Mouse (Mus musculus) lung, postnatal 14 days (tissue): ENCODE measurements around the gene Phlda2.
"Not testable (repeated sequence)": the region's sequence is repeated elsewhere in the genome, so short reads cannot be mapped to it uniquely, and the experiment has no call there.

Experiments
- DNase-seq: peaks from one replicate; pipeline ENCODE4 v3.0.0; 2021

The Phlda2 gene

DNA sequence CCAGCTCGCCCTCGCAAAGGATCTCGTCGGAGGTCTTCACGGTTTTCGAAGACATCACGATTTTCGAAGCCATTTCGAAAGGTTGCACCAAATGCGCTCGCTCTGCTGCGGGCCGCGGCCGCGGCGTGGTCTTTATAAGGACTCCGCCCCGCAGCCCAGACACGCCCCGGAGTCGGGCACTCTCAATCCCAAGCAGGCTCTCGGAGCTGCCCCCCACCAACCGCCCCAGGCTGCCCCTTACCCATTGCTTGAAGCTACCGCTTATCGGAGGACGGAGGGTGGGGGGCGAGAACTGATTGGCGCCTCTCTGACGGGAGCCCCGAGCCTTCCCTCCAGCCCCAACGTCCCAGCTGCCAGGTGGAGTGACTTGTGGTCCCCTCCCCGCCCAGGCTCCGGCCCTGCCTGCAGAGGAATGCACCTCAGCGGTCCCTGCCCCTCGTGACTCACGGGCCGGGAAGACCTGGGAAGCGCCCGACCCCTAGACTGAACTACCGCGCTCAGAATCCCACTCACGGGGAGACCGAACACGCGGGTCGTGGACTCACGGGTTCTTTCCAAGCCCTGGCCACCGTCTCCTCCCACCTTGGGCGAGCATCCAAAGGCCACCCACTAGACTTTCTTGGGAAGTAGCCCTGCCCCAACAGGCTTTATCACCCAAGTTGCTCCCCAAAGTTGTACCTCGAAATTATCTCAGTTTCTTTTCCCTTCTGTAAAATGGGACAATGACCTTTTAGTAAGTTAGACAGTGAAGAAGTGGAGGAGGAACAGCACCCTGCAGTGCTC, at the start of gene Phlda2:
TSS of gene Phlda2 (minus strand) at position 733 of the 783 bp plus-strand sequence.
- DNase-seq = peak; percentile 27

DNA sequence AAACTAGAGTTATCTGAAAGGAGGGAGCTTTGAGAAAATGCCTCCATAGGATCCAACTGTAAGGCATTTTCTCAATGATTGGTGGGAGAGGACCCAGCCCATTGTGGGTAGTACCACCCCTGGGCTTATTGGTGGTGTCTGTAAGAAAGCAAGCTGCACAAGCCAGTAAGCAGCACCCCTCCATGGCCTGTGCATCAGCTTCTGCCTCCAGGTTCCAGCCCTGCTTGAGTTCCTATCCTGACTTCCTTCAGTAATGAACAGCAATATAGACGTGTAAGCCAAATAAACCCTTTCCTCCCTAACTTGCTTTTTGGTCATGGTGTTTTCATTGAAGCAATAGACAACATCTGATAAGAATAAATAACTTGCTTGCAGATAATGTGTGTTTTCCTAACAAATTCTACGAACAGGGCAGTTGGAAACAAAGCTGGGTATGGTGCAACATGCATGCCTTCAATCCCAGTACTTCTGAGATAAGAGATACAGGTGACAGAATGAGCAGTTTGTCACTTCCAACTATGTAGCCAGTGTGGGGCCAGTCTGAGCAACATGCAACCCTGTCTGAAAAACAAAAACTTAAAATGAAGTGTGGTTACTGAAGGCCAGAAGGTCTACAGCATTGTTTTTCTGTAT, 46.8 kb upstream of the Phlda2 start:
- DNase-seq = no peak

DNA sequence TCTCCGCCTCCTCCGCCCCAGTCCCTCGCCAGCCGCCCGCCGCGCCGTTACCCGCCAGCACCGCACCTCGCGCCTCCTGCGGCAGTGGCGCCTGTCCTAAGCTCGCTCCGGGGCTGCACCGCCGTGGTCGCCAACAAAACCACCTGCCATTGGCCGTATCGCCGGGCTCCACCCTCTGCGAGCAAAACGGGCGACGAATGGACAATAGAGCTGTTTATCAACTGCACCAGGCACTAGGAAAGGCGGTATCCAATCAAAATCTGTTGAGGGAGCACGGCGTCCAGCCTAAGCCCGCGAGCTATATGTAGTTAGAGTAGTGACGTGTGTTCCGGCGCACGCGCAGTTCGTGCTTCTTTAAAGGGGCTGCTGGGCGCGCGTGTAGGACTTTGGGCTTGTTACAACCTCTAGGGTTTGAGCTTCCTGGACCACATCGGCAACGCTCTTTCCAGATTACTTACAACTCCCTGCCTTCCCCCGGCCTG, 46.1 kb upstream of the Phlda2 start, which contains the start of gene Nap1l4:
TSS of gene Nap1l4 (minus strand) at position 131 of the 482 bp plus-strand sequence.
- peak; percentile 98 for DNase-seq

DNA sequence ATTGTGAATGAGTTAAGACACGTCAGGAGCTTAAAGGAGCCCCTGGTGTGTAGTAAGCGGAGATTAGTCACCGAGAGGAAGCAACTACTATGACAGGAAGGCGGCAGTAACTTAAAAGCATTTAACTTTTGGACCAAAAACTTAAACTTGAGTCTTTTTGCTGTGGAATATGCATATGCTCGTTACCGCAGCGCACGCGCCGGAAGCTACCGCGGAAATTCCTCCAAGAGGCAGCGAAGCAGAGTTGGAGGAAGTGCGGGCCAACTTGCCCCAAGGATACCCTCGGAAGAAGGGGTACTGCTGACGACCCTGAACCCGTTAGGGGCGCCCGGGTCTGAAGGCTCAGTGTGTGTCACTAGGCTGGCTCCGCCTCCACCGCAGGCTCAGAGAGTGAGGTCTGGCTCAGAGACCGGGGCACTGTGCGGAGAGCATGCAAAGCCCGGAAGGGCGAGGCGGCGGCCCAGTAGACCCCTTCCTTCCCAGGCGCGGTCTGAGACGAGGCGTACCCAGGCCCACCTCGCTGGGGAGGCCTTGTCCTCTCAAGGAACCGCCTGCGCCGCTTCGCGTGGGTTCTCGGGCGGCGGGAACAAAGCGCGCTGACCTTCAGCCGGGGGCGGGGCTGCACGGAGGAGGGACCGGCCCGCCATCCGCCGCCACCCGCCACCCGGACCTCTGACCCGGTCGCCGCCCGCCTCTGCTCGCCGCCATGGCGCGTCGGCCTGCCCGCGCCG, 45.4 kb upstream of the Phlda2 start:
- no peak for DNase-seq

DNA sequence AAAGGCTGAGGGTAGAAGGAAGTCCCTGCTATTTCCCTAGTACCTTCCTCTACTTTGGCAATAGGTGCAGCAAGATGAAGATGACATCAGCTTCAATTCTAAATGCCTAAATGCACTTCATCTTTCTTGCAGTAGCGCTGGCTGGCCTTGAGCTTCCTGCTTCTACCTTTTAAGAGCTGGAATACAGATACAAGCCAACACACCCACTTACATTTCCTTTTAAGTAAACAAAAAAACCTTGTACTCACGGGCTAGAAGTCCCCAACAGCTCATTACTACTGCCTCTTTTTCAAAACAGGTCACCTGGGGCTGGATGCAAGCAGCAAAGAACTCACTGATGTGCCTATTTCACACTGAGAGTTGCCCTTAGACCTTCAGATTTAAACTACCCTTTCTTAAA, 43.6 kb upstream of the Phlda2 start:
- DNase-seq = no peak

DNA sequence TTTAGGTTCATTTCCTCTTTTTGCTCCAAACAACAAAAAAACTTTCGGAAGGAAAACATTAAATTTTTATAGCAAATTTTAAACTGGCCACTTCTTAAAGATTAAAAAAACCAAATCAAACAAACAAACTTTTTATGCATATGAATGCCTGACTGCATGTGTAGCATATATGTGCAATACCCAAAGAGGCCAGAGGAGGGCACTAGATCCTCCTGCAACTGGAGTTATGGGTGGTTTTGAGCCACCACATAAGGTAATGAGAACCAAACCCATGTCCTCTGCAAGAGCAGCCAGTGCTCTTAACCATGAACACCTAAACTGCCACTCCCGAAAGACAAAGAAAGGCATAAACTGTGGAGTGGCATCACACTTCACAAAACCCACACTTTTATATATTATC, 41.4 kb upstream of the Phlda2 start:
- peak; percentile 51 for DNase-seq

DNA sequence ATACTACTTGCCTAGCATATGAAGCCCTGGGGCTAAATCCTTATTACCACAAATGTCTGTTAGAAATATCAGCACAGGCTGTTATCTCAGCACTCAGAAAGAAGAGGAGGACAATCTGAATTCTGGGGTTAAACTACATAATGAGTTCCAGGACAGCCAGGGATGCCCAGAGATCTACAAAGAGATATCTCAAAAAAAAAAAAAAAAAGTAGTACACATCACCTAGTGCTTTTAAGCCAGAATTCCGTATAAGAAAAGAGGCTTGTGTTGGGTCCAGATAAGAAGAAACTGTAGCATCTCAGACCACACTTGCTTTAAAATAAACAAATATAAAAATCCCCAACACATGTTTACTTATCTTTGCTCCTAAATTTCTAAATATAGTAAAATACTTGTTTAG, 35.7 kb upstream of the Phlda2 start:
- DNase-seq = no peak

DNA sequence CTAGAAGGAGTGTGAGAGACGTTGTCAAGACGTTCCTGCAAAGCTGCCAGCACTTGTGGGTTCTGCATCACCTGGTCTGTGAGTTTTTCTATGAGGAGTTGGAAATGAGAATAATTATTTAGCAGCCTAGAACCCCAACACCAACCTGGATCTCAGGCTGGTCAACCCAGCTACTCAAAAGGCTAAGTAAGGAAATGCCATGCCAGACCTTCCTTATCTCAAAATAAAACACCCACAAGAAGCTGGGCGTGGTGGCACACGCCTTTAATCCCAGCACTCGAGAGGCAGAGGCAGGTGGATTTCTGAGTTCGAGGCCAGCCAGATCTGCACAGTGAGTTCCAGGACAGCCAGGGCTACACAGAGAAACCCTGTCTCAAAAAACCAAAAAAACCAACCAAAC, 35.3 kb upstream of the Phlda2 start:
- not testable (repeated sequence) for DNase-seq

DNA sequence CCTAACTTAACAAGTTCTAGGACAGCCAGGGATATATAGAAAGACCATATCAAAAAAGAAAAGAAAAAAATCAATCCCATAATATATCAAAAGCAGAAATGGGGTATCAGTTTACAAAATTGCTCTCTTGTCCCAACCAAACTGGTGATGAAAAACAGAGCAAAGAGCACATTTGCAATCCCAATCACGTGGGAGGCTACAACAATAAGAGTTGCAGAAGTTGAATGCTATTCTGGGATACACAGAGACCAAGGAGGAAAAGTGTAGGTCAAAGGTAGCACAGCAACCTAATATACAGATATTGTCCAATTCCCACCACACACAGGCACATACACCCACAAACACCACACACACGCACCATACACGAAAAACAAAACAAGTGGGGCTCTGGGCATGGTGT, 33.3 kb upstream of the Phlda2 start:
- DNase-seq = no peak

DNA sequence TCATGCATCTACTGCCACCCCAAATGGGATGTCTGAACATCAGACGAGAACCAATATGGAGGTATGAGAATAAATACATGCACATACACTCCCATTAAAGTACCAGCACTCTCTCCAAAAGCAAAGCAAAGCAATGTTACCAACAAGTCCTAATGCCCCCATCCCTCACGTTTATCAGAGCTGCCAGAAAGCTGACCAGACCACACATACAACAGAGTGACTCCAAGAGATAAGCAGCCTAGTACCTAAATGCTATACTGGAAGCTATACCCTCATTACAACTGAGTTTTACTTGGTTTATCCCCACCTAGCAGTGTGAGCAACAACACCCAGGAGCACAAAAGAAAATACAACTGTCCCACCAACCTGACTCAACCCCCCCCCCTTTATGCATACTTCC, 30.3 kb upstream of the Phlda2 start:
- DNase-seq = no peak

DNA sequence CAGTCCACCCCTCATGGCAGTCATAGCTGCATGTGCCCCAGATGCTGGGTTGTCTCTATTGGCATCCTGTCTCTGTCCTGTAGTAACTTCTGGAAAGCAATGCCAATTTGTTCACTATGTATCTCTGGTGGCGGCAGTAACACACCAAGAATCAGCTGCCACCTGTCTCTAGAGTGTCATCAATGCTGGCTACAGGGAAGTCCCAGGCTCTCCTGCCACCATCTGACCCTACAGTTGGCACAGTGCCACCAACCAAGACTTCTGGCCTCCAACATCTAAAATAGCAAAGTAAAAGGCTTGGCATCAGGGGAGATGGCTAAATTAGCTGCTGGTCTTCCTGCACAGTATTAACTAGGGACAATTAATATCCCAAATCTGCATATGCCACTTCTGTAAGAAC, 29.5 kb upstream of the Phlda2 start:
- DNase-seq = no peak

DNA sequence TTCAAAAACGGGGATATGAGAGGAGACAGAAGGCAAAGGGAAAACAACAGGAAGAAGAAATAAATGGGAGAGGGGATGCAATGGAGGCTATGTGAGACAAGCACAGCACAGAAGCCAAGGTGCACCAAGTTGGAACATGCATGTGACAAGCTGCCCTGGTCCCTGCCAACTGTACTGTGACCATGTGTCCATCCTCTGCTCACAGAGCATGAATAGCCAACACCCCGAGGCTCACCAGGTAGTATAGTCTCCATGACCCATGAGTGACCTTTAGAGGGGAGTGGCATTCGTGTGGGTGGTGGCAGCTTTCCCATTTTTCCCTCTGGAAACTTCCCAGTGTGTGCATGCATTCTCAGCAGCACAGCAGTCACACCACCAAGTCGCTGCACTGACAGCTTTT, 16.4 kb upstream of the Phlda2 start:
- DNase-seq = no peak

DNA sequence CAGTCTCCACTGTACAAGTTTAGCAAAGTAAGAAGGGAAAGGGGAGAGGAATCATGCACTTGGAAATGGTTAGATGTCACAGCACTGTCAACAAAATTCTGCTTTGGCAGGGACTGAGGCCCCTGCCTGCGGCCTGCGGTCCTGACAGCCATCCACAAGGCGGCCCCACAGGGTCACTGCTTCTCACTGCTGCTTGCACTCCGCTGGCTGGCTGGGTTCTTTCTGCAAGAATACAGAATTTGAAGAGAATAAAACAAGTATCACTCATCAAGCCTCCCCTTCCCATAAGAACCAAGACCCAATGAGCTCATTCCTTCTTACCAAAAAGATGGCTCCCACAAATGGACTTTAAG, 11.4 kb upstream of the Phlda2 start:
- no peak for DNase-seq

DNA sequence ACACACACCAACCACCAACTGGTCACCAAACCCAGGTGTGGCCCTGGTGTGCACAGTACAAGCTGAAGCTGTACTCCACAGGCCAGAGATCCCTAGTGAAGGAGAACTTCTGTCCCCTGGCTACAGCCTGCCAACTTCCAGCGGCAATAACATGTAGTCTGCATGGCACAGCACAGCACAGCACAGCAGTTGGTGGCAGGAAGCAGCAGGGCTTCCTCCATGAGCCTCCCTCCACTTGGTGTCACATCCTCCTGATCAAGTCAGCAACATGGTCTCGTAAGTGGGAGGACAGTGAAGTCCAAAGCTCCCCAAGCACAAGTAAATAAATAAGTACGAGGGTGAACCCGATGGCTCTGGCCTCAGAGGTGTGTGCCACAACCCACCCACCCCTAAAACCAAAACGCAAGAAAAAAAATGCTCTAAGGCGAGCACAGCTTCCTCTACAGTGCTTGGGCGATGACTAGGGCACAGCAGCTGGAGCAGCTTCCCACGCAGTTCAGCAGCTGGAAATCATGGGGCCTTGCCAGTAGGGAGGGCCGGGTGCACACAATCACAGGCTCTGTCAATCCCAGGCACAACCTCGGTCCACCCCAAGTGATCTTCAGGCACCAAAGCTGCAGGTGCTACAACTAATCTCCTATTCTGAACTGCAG, 10.9 kb upstream of the Phlda2 start:
- DNase-seq = peak; percentile 42

DNA sequence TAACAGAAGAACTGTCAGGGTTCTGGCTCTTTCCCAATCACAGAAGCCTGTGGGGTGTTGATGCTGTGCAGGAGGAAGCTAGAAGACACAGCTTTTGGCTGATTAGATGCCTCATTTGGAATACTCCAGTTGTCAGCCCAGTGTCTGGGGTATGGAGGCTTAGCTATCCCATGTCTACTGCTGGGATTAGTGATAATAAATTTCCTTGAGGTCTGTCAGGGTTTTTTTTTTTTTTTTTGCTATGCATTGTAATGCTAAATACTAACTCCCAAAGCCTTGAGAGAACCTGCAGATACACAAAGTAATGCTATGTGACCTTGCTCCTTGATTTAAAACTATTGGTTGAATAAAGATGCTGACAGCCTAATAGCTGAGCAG, 8.4 kb upstream of the Phlda2 start:
- DNase-seq = no peak

DNA sequence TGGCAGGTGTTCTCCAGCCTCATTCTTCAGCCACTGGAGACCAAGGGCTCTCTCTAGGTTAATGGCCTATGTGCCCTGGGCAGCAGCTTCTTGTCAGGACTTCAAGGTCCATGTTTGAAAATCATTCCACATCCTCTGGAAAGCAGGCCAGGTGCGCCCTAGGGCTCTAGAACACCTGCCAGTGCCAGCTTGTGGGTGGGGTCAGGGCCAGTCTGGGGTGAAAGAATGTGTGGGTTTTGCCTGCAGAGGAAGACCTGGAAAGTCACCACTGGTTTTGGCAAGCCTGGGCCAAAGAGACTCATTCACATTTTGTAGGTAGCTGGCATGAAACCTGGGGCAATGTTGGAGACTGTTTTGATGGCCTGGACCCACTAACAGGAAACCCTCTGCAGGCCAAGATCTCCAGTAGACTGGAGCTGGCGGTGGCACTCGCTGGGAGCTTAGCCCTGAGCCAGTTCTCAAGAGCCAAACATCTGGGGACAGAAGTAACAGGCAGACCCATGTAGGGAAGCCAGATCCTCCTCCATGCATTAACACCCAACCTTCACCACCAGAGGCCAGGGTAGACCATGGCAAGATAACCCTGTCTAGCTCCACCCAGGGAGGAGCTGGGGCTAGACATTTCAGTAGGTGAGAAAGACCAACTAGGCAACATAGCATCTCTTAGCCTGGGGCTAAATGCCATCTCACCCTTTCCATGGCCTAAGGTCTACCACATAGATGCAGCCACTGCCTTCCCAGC, 7.8 kb upstream of the Phlda2 start:
- DNase-seq = no peak

DNA sequence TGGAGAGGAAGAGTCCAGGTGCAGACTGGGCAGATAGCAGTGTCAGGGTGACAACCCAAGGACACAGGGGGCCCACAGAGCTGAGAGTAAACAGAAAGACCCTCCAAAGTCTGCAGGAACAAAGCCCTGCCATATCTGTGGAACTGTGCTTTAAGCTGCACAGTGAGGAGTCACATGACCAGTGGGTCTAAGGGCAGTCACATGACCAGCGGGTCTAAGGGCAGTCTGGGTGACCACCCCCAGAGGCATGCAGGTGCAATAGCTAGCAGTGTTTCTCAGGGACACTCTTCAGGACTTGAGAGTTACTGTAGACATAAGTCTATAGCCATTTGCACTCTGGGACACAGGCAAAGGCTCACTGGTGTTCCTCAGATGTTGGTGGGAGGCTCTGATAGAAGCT, 6.6 kb upstream of the Phlda2 start:
- no peak for DNase-seq

DNA sequence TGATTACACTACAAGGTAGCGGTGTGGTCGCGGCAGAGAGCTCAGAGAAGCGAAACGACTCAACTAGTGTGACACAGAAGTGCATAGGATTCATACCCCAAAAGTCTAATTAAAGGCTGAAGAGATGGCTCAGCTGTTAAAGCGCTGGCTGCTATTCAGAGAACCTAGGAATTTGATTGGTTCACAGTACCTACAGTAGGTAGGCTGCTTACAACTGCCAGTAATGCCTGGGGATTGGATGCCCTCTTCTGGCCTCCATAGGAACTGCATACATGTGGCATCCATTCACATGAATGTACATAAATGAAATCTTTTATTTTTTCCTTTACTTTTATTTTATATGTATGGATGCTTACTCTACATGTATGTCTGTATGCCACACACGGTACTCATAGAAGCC, 3.7 kb upstream of the Phlda2 start:
- DNase-seq = peak; percentile 71

DNA sequence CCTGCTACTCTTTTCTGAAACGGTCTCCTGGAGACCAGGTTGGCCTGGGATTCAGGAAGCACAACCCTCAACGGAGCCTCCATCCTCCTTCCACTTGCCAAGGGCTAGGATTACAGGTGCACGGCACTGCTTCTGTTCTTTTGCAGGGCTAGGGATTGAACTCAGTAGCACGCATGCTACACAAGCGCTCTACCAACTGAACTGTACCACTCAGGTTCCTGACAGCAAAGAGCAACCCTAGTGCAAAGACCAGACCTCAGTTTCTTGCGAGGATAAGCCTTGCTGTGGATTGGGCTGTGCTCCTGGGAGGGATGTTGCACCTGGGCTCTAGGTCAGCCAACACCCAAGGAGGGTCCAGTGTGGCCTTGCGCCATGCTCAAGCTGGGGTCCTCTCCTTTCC, 3.3 kb upstream of the Phlda2 start:
- no peak for DNase-seq

DNA sequence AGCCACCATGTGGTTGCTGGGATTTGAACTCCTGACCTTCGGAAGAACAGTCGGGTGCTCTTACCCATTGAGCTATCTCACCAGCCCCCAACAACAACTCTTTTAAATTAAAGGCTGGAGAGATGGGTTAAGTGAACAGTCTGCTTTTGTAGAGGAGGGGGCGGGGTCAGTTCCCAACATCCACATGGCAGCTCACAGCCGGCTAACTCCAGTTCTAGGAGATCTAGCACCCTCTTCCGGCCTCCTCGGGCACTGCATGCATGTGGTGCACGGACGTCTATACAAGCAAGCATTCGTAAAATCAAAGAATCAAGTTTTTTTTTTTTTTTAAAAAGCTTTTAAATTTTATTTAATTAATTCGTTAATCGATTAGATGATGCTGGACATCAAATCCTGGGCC, 2.9 kb upstream of the Phlda2 start:
- peak; percentile 86 for DNase-seq

DNA sequence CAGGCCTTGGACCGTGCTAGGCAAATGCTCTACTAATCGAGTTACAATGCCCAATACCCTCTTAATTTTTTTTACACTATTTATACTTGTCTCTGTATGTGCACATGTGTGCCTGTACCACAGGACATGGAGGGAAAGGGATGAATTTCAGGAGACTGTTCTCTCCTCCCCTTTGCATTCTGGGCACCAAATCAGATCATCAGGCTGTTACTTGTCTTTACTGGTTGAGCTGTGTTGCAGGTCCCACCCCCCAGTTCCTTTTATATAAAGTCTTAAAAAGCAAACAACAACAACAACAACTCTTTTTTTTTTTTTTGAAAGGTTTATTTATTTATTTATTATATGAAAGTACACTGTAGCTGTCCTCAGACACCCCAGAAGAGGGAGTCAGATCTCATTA, 2.5 kb upstream of the Phlda2 start:
- no peak for DNase-seq

DNA sequence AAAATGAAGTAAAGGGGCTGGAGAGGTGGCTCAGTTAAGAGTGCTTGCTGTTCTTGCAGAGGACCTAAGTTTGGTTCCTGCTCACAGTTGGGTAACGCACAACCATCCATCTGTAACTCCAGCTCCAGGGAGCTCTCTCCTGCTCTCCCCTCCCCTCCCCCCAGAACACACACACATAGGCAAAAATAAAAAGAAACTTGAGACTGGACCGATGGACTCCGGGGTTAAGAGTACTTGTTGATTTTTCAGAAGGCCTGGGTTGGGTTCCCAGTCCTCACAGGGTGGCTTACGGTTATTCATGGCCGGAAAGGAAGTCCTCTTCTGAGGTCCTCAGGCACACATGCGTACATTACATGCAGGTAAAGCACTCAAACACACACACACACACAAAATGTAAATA, 976 bp upstream of the Phlda2 start:
- DNase-seq = no peak
